Mouse (Mus musculus): ENCODE measurements at regions not wholly inside any gene's neighbourhood (a gene's known extent, or its start where the extent isn't known, plus 50 kb on each side); places are given as distances from the start of the nearest gene placed in this dataset.

DNA sequence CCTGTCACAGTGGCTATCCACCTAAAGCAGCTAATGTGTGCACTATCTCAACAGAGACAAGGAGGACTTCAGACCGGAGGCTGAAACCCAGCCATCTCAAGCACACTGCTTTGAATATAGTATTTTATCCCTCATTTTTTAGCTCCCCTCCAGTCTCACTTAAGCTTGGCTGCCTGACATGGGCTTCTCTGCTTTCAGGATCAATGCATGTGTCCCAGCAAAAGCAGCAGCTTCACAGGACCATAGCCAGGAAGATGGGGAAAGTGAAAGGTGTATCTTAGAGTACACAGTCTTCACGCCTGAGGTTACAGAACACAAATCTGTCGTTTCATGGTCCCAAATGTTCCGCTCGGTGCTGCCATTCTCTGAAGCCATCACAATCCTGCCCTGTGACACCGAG, 176.7 kb upstream of the Klf14 start:
- 74% methylated on average over 6 of the region's 6 CpGs for WGBS (ENCODE audit: insufficient replicate concordance)
- ATAC-seq (ENCODE audit: insufficient read depth) = no peak

GRCm38 (mm10) chr6:31136895-31137294, 178.0 kb upstream of the Klf14 start:
- DNase-seq (ENCODE audit: low read depth in 3 of 3, low spot score in 3 of 3) (no peak), ATAC-seq (ENCODE audit: insufficient read depth) (no peak)
- no peak overlapping the region for H3K4me3 ChIP-seq (ENCODE audit: insufficient read depth in 1 of 2, low read depth in 2 of 2, low read length in 2 of 2)
- no peaks in the 10 kb centered on the region for H3K36me3 ChIP-seq (replicated peaks; ENCODE audit: control insufficient read depth, insufficient read depth, low read depth)
- H3K4me2 ChIP-seq (ENCODE audit: low read depth) = no peak overlapping the region
- 40% methylated on average over 4 of the region's 4 CpGs for WGBS (ENCODE audit: insufficient replicate concordance)
- peak; percentile 64 for TF ChIP-seq CTCF (IDR thresholded peaks at IDR 0.05; ENCODE audit: low read depth)
- no peak for TF ChIP-seq EP300 (IDR thresholded peaks at IDR 0.05; ENCODE audit: low read depth)
- H3K9ac ChIP-seq (replicated peaks) = no peak overlapping the region
- H3K4me1 ChIP-seq (replicated peaks; ENCODE audit: control insufficient read depth in 2 of 2, insufficient read depth in 2 of 2, low read length in 1 of 2) = no peaks in the 10 kb centered on the region; a peak in 1 of 4 replicates
- H3K27ac ChIP-seq = no peak overlapping the region
- no peaks in the 10 kb centered on the region for H3K27me3 ChIP-seq (ENCODE audit: control insufficient read depth, insufficient read depth, low read length)
- no peaks in the 10 kb centered on the region for H3K9me3 ChIP-seq (ENCODE audit: control insufficient read depth, low read length)

More for the DNA sequence above, 176.7 kb upstream of the Klf14 start:
- Histone ChIP-seq H3K27ac (no peak overlapping the region), H3K4me3 (ENCODE audit: insufficient read depth in 1 of 2, low read depth in 2 of 2, low read length in 2 of 2) (no peak overlapping the region), H3K4me2 (ENCODE audit: low read depth) (no peak overlapping the region), H3K9me3 (ENCODE audit: control insufficient read depth, low read length) (no peaks in the 10 kb centered on the region), H3K4me1 (replicated peaks; ENCODE audit: control insufficient read depth in 2 of 2, insufficient read depth in 2 of 2, low read length in 1 of 2) (no peaks in the 10 kb centered on the region; a peak in 1 of 4 replicates), H3K9ac (replicated peaks) (no peak overlapping the region), H3K36me3 (replicated peaks; ENCODE audit: control insufficient read depth, insufficient read depth, low read depth) (no peaks in the 10 kb centered on the region), H3K27me3 (ENCODE audit: control insufficient read depth, insufficient read depth, low read length) (no peaks in the 10 kb centered on the region)
- DNase-seq (ENCODE audit: low read depth in 3 of 3, low spot score in 3 of 3) = no peak
- TF ChIP-seq CTCF (IDR thresholded peaks at IDR 0.05; ENCODE audit: low read depth) = no peak
- no peak for TF ChIP-seq EP300 (IDR thresholded peaks at IDR 0.05; ENCODE audit: low read depth)

- H3K4me2 ChIP-seq (ENCODE audit: low read depth) = no peak overlapping the region
- no peak overlapping the region for H3K27ac ChIP-seq
- no peak overlapping the region for H3K4me3 ChIP-seq (ENCODE audit: insufficient read depth in 1 of 2, low read depth in 2 of 2, low read length in 2 of 2)
- ATAC-seq (ENCODE audit: insufficient read depth) = no peak
- no peaks in the 10 kb centered on the region for H3K36me3 ChIP-seq (replicated peaks; ENCODE audit: control insufficient read depth, insufficient read depth, low read depth)
- WGBS (ENCODE audit: insufficient replicate concordance) = 65% methylated on average over 8 of the region's 8 CpGs
- H3K27me3 ChIP-seq (ENCODE audit: control insufficient read depth, insufficient read depth, low read length) = no peaks in the 10 kb centered on the region
- no peak overlapping the region for H3K9ac ChIP-seq (replicated peaks)
- H3K9me3 ChIP-seq (ENCODE audit: control insufficient read depth, low read length) = no peaks in the 10 kb centered on the region
- H3K4me1 ChIP-seq (replicated peaks; ENCODE audit: control insufficient read depth in 2 of 2, insufficient read depth in 2 of 2, low read length in 1 of 2) = no peaks in the 10 kb centered on the region; a peak in 1 of 4 replicates
- no peak for TF ChIP-seq CTCF (IDR thresholded peaks at IDR 0.05; ENCODE audit: low read depth)
- no peak for TF ChIP-seq EP300 (IDR thresholded peaks at IDR 0.05; ENCODE audit: low read depth)
- DNase-seq (ENCODE audit: low read depth in 3 of 3, low spot score in 3 of 3) = no peak
Measured at GRCm38 (mm10) chr6:31137351-31137750, 178.5 kb upstream of the Klf14 start.

- no peaks in the 10 kb centered on the region for H3K36me3 ChIP-seq (replicated peaks; ENCODE audit: control insufficient read depth, insufficient read depth, low read depth)
- H3K4me3 ChIP-seq (ENCODE audit: insufficient read depth in 1 of 2, low read depth in 2 of 2, low read length in 2 of 2) = no peak overlapping the region
- no peak overlapping the region for H3K4me2 ChIP-seq (ENCODE audit: low read depth)
- no peaks in the 10 kb centered on the region; a peak in 1 of 4 replicates for H3K4me1 ChIP-seq (replicated peaks; ENCODE audit: control insufficient read depth in 2 of 2, insufficient read depth in 2 of 2, low read length in 1 of 2)
- no peak for ATAC-seq (ENCODE audit: insufficient read depth)
- DNase-seq (ENCODE audit: low read depth in 3 of 3, low spot score in 3 of 3) = no peak
- H3K27ac ChIP-seq = no peak overlapping the region
- no peaks in the 10 kb centered on the region for H3K9me3 ChIP-seq (ENCODE audit: control insufficient read depth, low read length)
- no peaks in the 10 kb centered on the region for H3K27me3 ChIP-seq (ENCODE audit: control insufficient read depth, insufficient read depth, low read length)
- TF ChIP-seq EP300 (IDR thresholded peaks at IDR 0.05; ENCODE audit: low read depth) (no peak), CTCF (IDR thresholded peaks at IDR 0.05; ENCODE audit: low read depth) (no peak)
- no peak overlapping the region for H3K9ac ChIP-seq (replicated peaks)
- WGBS (ENCODE audit: insufficient replicate concordance) = 68% methylated on average over 9 of the region's 9 CpGs
Measured at GRCm38 (mm10) chr6:31140000-31140399, 181.1 kb upstream of the Klf14 start.

DNA sequence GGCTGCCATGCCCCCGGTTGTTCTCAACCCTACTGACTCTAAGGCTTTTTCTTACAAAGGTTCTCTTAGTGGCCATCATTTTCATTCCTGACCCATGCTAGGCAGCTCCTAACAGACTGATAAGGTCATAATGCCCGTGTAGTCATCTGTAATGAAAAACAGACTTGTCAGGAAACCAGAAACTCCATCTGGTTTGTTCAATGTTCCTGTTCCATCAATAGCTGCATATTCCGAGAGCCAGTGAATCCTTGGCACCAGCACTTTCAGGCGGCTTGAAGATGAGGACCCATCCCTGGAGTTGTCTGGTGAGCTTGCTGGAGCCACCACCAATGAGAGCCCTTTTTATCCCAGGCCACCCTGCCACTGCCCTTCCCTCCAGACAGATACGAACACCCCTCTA, 181.7 kb upstream of the Klf14 start:
- Histone ChIP-seq H3K9me3 (ENCODE audit: control insufficient read depth, low read length) (no peaks in the 10 kb centered on the region), H3K36me3 (replicated peaks; ENCODE audit: control insufficient read depth, insufficient read depth, low read depth) (no peaks in the 10 kb centered on the region), H3K4me2 (ENCODE audit: low read depth) (no peak overlapping the region), H3K27me3 (ENCODE audit: control insufficient read depth, insufficient read depth, low read length) (no peaks in the 10 kb centered on the region), H3K9ac (replicated peaks) (no peak overlapping the region), H3K27ac (no peak overlapping the region), H3K4me3 (ENCODE audit: insufficient read depth in 1 of 2, low read depth in 2 of 2, low read length in 2 of 2) (no peak overlapping the region), H3K4me1 (replicated peaks; ENCODE audit: control insufficient read depth in 2 of 2, insufficient read depth in 2 of 2, low read length in 1 of 2) (no peaks in the 10 kb centered on the region; a peak in 1 of 4 replicates)
- no peak for TF ChIP-seq EP300 (IDR thresholded peaks at IDR 0.05; ENCODE audit: low read depth)
- TF ChIP-seq CTCF (IDR thresholded peaks at IDR 0.05; ENCODE audit: low read depth) = no peak
- no peak for ATAC-seq (ENCODE audit: insufficient read depth)
- 57% methylated on average over 5 of the region's 5 CpGs for WGBS (ENCODE audit: insufficient replicate concordance)
- DNase-seq (ENCODE audit: low read depth in 3 of 3, low spot score in 3 of 3) = no peak

All from liver, embryonic 14.5 days (tissue).